Mouse (Mus musculus): Measurements from ENCODE around the gene Rchy1.

GRCm38 (mm10) chr5:91972046-91972445 lies 9.2 kb upstream of the Rchy1 start:
- TF ChIP-seq CTCF (IDR thresholded peaks at IDR 0.05; ENCODE audit: extremely low read depth, insufficient read length, insufficient replicate concordance, low read depth, low read length) (no peak), POLR2A (IDR thresholded peaks at IDR 0.05; ENCODE audit: low read depth, low read length) (no peak)
